Mouse (Mus musculus): Measurements from ENCODE around the gene Syt2. TPM values are rescaled to one million over a fixed set of nuclear protein-coding genes. Genes with fewer than 3 reads are reported as not detected.

The Syt2 gene
- polyA plus RNA-seq, 1 experiment from 2014 or later = 1.0 TPM

- Histone ChIP-seq H3K4me3 (ENCODE audit: low read depth, low read length) (peak overlapping the region; percentile 47), H3K27me3 (ENCODE audit: insufficient read depth, low read length) (peaks cover 45% of the 10 kb centered on the region), H3K4me2 (peak overlapping the region; percentile 97), H3K27ac (ENCODE audit: low read depth) (no peak overlapping the region), H3K9ac (peak overlapping the region; percentile 35), H3K4me1 (ENCODE audit: insufficient read depth) (no peaks in the 10 kb centered on the region; the same call in 1 of the 2 replicates), H3K9me3 (ENCODE audit: low read depth, low read length) (no peaks in the 10 kb centered on the region), H3K36me3 (ENCODE audit: insufficient read depth) (no peaks in the 10 kb centered on the region)
- WGBS = 22% methylated on average over 26 of the region's 26 CpGs
- TF ChIP-seq CTCF (IDR thresholded peaks at IDR 0.05; ENCODE audit: low read depth) = peak; percentile 21
- ATAC-seq (ENCODE audit: insufficient read depth) = 0 out of 2 replicates have a peak, but pooled peaks have one; percentile 9
- peak; percentile 20 for DNase-seq
Measured at GRCm38 (mm10) chr1:134709411-134710306, 63.2 kb downstream of the Syt2 start.

DNA sequence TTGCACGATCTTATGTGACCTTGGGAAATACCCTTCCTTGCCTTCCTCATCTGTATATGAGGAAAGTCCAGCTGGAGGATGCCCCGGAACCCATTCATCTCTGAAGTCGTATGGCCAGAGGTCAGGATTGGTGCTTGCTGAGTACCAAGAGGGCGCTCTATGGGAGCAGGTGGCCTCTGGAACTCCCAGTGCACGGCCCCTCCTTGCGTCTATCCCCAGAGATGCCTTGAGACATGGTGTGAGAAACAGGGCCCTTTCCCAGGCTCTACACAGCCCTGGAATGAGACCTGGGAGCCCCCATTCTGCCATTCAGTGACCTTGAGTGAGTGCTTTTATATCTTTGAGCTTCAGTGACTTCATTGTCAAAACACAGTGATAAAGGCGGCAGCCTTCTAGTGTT is 64.6 kb downstream of the Syt2 start:
- Histone ChIP-seq H3K36me3 (ENCODE audit: insufficient read depth) (no peaks in the 10 kb centered on the region), H3K4me1 (ENCODE audit: insufficient read depth) (no peaks in the 10 kb centered on the region; the same call in 1 of the 2 replicates), H3K27ac (ENCODE audit: low read depth) (no peak overlapping the region), H3K4me3 (ENCODE audit: low read depth, low read length) (no peak overlapping the region), H3K9me3 (ENCODE audit: low read depth, low read length) (no peaks in the 10 kb centered on the region), H3K27me3 (ENCODE audit: insufficient read depth, low read length) (peaks cover 39% of the 10 kb centered on the region), H3K9ac (no peak overlapping the region), H3K4me2 (no peak overlapping the region)
- ATAC-seq (ENCODE audit: insufficient read depth) (no peak), DNase-seq (no peak)
- TF ChIP-seq CTCF (IDR thresholded peaks at IDR 0.05; ENCODE audit: low read depth) = no peak
- WGBS = 43% methylated on average over 7 of the region's 7 CpGs

GRCm38 (mm10) chr1:134711653-134712052 is 65.2 kb downstream of the Syt2 start:
- WGBS = 43% methylated on average over 5 of the region's 5 CpGs
- no peak for DNase-seq
- H3K9me3 ChIP-seq (ENCODE audit: low read depth, low read length) = no peaks in the 10 kb centered on the region
- no peaks in the 10 kb centered on the region for H3K36me3 ChIP-seq (ENCODE audit: insufficient read depth)
- TF ChIP-seq CTCF (IDR thresholded peaks at IDR 0.05; ENCODE audit: low read depth) = no peak
- H3K4me2 ChIP-seq = no peak overlapping the region
- no peak for ATAC-seq (ENCODE audit: insufficient read depth)
- no peak overlapping the region for H3K4me3 ChIP-seq (ENCODE audit: low read depth, low read length)
- peaks cover 36% of the 10 kb centered on the region for H3K27me3 ChIP-seq (ENCODE audit: insufficient read depth, low read length)
- H3K4me1 ChIP-seq (ENCODE audit: insufficient read depth) = no peaks in the 10 kb centered on the region; the same call in 1 of the 2 replicates
- no peak overlapping the region for H3K9ac ChIP-seq
- H3K27ac ChIP-seq (ENCODE audit: low read depth) = no peak overlapping the region

- DNase-seq = no peak
- H3K4me2 ChIP-seq = no peak overlapping the region
- ATAC-seq (ENCODE audit: insufficient read depth) = no peak
- TF ChIP-seq CTCF (IDR thresholded peaks at IDR 0.05; ENCODE audit: low read depth) = no peak
- H3K4me3 ChIP-seq (ENCODE audit: low read depth, low read length) = no peak overlapping the region
- peaks cover 36% of the 10 kb centered on the region for H3K27me3 ChIP-seq (ENCODE audit: insufficient read depth, low read length)
- H3K27ac ChIP-seq (ENCODE audit: low read depth) = no peak overlapping the region
- no peaks in the 10 kb centered on the region for H3K9me3 ChIP-seq (ENCODE audit: low read depth, low read length)
- no peak overlapping the region for H3K9ac ChIP-seq
- H3K36me3 ChIP-seq (ENCODE audit: insufficient read depth) = no peaks in the 10 kb centered on the region
- 68% methylated on average over 9 of the region's 9 CpGs for WGBS
- no peaks in the 10 kb centered on the region; the same call in 1 of the 2 replicates for H3K4me1 ChIP-seq (ENCODE audit: insufficient read depth)
Measured at GRCm38 (mm10) chr1:134712781-134713299, 66.4 kb downstream of the Syt2 start.

GRCm38 (mm10) chr1:134713421-134713969 is 67.0 kb downstream of the Syt2 start:
- ATAC-seq (ENCODE audit: insufficient read depth) = peak; percentile 53; the same call in 1 of the 2 replicates

DNA sequence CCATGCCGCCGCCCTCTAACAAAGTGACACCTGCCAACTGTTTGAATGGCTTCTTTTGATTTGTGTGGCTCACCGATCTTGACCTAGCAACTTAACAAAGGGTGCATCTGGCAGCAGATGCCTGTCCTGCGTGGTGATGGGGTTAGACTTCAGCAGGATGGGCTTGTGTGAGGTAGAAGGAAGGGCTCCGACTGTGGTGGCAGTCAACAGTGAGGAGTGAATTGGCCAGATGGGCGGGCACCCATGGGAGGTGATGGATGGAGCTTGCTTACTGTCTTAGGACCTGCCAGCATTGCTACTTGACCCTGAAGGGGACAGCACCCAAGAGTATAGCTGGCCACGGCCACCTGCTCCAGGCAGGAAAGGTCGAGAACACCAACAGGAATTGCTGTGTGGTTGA is 67.7 kb downstream of the Syt2 start:
- Histone ChIP-seq H3K36me3 (ENCODE audit: insufficient read depth) (no peaks in the 10 kb centered on the region), H3K4me3 (ENCODE audit: low read depth, low read length) (no peak overlapping the region), H3K9me3 (ENCODE audit: low read depth, low read length) (no peaks in the 10 kb centered on the region), H3K4me2 (no peak overlapping the region), H3K9ac (no peak overlapping the region), H3K27ac (ENCODE audit: low read depth) (no peak overlapping the region), H3K4me1 (ENCODE audit: insufficient read depth) (no peaks in the 10 kb centered on the region; the same call in 1 of the 2 replicates), H3K27me3 (ENCODE audit: insufficient read depth, low read length) (peaks cover 26% of the 10 kb centered on the region)
- no peak for TF ChIP-seq CTCF (IDR thresholded peaks at IDR 0.05; ENCODE audit: low read depth)
- WGBS = 53% methylated on average over 8 of the region's 8 CpGs
- ATAC-seq (ENCODE audit: insufficient read depth) = no peak
- DNase-seq = no peak

More at GRCm38 (mm10) chr1:134713421-134713969, 67.0 kb downstream of the Syt2 start:
- peaks cover 33% of the 10 kb centered on the region for H3K27me3 ChIP-seq (ENCODE audit: insufficient read depth, low read length)
- H3K4me2 ChIP-seq = no peak overlapping the region
- no peak overlapping the region for H3K27ac ChIP-seq (ENCODE audit: low read depth)
- no peaks in the 10 kb centered on the region for H3K9me3 ChIP-seq (ENCODE audit: low read depth, low read length)
- H3K36me3 ChIP-seq (ENCODE audit: insufficient read depth) = no peaks in the 10 kb centered on the region
- no peaks in the 10 kb centered on the region; the same call in 1 of the 2 replicates for H3K4me1 ChIP-seq (ENCODE audit: insufficient read depth)
- no peak overlapping the region for H3K9ac ChIP-seq
- no peak overlapping the region for H3K4me3 ChIP-seq (ENCODE audit: low read depth, low read length)
- 30% methylated on average over 11 of the region's 11 CpGs for WGBS
- DNase-seq = peak; percentile 41
- no peak for TF ChIP-seq CTCF (IDR thresholded peaks at IDR 0.05; ENCODE audit: low read depth)

DNA sequence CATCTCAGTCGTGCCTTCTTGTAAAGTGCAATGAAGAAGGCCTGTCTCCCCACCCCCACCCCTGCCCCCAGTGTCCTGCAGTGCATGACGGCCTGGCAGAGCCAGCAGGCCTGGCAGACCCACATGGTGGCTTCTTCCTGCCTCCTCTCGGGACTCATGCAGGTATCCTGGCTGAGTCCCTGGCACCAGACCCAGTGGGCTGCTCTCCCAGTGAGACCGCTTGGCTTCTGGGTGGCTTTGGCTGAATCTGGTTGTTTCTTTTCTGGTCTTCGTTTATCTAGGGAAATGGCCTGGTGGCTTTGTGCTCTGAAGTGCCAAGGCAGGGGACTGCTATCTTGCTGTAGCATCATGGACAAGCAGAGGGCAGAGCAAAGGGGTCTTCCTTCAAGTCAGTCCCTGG is 68.6 kb downstream of the Syt2 start:
- ATAC-seq (ENCODE audit: insufficient read depth) (no peak), DNase-seq (no peak)
- Histone ChIP-seq H3K9ac (no peak overlapping the region), H3K4me3 (ENCODE audit: low read depth, low read length) (no peak overlapping the region), H3K4me2 (no peak overlapping the region), H3K27ac (ENCODE audit: low read depth) (no peak overlapping the region), H3K27me3 (ENCODE audit: insufficient read depth, low read length) (peaks cover 20% of the 10 kb centered on the region), H3K36me3 (ENCODE audit: insufficient read depth) (no peaks in the 10 kb centered on the region), H3K9me3 (ENCODE audit: low read depth, low read length) (no peaks in the 10 kb centered on the region), H3K4me1 (ENCODE audit: insufficient read depth) (no peaks in the 10 kb centered on the region)
- TF ChIP-seq CTCF (IDR thresholded peaks at IDR 0.05; ENCODE audit: low read depth) = no peak
- 64% methylated on average over 5 of the region's 5 CpGs for WGBS
